Mouse (Mus musculus) urinary bladder, adult 2 months (tissue): ENCODE data around the gene Arl4d. TPM values are rescaled to one million over a fixed set of nuclear protein-coding genes. Genes with fewer than 3 reads are reported as not detected.
"Not testable (repeated sequence)": the region's sequence is repeated elsewhere in the genome, so short reads cannot be mapped to it uniquely, and the experiment has no call there.

ENCODE experiments used
- DNase-seq: peaks from one replicate; pipeline ENCODE4 v3.0.0; 2022; ENCODE audit warnings: low spot score
- polyA plus RNA-seq: library from polyadenylated mRNA; depleted of rRNA; stranded (reverse); fragments of >200 nt; gene quantifications from 2 replicates; pipeline ENCODE4 v1.2.3, GENCODE M21; 2012; rRNA removed

Gene Arl4d
- 41.9 and 52.2 TPM in 2 replicates for polyA plus RNA-seq

DNA sequence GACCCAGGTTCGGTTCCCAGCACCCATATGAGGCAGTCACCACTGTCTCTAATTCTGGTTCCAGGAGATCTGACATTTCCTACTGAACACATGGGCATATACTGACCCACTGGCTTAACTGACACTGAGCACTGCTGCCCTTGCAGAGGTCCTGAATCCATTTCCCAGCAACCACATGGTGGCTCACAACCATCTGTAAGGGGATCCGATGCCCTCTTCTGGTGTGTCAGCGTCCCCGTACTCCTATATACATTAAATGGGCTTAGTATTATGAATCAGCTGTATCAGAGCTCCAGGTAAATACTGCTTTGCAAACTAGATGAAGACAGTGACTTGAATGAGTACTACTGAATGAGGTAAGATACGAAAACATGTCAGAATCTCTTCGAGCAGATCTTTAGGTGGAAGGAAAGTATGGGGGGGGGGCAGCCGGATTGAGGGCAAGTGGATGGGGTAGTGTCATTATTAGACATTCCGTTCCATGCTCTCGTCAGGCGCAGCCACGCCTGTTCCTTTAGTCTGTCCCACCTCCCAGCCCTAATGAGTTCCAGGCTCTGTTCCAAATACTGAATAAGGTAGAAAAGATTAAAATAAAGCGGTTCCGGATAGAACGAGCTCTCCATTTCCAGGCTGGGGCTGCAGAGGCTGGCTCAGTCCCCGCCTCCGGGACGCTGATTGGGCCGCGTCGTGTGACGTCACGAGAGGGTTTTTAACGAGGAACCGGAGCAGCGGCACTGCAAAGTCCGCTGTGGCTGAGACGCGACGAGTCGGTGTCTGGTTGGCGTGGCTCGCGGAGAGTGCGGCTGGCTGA lies at the start of gene Arl4d:
Arl4d (plus strand) TSS at position 717 of the 811 bp plus-strand sequence.
- peak; percentile 92 for DNase-seq

GRCm38 (mm10) chr11:101616104-101616503 lies 49.2 kb upstream of the Arl4d start:
- DNase-seq: no peak

GRCm38 (mm10) chr11:101616948-101617767 lies 48.2 kb upstream of the Arl4d start:
- no peak for DNase-seq

DNA sequence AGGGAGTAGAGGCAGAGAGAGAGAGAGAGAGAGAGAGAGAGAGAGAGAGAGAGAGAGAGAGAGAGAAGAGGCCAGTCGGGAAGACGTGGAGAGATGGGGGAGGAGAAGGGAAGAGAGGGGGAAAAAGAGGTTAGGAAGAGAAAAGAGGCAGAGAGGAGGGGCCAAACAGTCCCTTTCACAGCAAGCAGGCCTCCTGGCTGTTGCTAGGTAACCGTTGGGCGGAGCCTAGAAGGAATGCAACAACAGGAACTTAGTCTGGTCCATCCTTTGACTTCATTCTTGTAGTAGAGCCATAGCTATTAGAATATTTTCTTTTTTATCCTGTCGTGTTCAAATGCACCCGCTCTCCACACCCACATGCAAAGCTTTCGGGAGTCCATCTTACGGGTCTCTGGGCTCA lies 47.5 kb upstream of the Arl4d start:
- DNase-seq: no peak

DNA sequence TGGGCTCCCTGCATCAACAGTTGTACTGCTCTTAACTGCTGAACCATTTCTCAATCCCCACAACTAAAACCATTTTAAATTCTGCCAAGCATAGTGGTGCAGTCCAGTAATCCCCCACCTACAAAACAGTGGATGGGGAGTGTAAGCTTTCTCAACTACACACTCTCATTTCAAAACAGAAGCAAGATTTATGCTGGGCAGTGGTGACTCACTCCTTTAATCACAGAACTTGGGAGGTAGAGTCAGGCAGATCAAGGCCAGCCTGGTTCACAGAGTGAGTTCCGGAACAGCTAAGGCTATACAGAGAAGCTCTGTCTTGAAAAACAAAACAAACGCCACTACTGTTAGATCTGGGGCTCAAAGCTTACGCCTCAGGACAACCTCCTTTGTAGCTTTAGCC lies 46.7 kb upstream of the Arl4d start:
- DNase-seq: no peak

DNA sequence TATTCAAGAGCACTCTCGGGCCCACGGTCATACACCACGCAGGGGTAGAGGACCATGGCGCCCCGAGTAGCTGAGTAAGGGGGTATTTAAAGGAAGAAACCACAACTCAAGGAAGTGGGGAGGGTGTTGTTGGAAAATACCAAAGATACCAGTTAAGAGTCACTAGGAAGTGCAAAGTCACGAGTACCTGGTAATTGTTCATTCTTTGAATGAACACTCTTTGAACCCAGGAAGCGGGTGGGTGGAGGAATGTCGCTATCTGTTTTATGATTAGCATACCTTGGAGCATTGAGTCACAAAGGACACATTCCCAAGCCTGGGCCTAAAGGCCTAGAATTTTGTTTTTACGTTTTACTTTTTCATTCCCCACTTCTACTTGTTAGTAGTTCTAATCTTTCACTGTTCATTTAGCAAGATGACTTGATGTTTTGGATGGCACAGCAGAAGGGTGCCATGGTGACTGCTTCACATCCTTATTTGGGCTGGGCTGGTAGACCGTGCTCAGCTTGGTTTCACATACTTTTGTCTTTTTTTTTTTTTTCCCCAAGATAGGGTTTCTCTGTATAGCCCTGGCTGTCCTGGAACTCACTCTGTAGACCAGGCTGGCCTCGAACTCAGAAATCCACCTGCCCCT lies 45.2 kb upstream of the Arl4d start:
- DNase-seq: not testable (repeated sequence)

DNA sequence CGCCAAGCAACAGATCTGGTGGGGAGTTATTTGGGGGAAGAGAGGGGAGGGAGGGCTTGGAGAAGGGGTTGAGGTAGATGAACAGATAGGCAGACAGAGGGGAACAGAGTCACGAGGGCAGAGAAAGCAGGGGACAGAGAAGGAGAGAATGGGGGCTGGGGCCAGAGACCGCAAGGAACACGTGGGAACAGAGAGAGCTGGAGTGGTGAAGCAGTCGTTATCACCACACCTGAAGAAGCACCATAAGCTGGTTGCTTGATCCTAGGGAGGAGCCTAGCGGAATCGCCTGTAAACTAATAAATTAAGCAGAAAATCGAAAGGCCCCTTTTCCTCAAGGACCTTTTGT lies 38.7 kb upstream of the Arl4d start:
- no peak for DNase-seq

- peak; percentile 63 for DNase-seq
Measured at GRCm38 (mm10) chr11:101626995-101627856, 38.1 kb upstream of the Arl4d start, which contains the start of gene Rdm1. Gene Rdm1 (plus strand): TSS chr11:101627195.

- peak; percentile 84 for DNase-seq
Measured at GRCm38 (mm10) chr11:101627857-101628559, 37.3 kb upstream of the Arl4d start.

DNA sequence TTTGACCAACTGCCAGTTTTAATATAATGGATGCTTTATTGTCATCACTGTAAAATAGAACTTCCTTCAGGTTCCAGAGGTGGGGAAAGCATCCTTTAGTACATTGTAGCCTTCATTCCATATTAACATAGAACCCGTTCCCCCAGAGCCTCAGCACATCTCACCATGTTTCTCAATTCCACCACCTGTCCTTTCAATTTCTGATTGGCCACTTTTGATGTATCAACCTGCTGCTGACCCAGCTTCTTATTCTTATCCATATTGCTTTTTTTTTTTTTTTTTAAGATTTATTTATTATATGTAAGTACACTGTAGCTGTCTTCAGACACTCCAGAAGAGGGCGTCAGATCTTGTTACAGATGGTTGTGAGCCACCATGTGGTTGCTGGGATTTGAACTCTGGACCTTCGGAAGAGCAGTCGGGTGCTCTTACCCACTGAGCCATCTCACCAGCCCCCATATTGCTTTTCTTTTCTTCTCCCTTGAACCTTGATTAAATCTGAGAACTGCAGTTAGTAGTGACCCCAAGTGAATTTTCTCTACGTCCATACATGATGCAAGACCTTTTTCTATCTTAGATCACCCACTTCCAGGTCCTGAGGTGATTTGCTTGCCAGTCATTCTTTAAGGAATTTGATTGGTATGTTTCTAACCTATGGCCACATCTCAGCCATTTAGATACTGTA lies 36.5 kb upstream of the Arl4d start:
- not testable (repeated sequence) for DNase-seq

DNA sequence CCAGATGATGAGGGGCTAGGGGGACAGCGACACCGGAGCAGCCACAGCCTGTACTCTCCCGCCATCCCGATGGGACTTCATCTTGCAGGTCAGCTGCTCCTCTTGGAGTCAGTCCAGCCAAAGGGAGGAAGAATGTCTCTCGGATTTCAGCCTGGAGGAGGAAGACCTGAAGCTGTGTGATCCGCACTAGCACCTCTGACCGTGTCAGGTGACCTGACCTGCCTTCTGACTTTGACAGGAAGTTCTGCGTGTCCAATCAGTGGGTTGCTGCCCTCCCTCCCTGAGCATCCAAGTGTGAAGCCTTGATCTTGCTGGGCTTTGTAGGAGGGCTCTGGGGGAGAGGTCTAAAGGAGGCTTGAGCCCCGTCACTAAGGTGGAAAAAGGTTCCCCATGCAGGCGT lies 29.7 kb upstream of the Arl4d start:
- DNase-seq: no peak

- no peak for DNase-seq
Measured at GRCm38 (mm10) chr11:101639761-101640160, 25.6 kb upstream of the Arl4d start.

GRCm38 (mm10) chr11:101640857-101641709 lies 24.3 kb upstream of the Arl4d start:
- DNase-seq: peak; percentile 62

DNA sequence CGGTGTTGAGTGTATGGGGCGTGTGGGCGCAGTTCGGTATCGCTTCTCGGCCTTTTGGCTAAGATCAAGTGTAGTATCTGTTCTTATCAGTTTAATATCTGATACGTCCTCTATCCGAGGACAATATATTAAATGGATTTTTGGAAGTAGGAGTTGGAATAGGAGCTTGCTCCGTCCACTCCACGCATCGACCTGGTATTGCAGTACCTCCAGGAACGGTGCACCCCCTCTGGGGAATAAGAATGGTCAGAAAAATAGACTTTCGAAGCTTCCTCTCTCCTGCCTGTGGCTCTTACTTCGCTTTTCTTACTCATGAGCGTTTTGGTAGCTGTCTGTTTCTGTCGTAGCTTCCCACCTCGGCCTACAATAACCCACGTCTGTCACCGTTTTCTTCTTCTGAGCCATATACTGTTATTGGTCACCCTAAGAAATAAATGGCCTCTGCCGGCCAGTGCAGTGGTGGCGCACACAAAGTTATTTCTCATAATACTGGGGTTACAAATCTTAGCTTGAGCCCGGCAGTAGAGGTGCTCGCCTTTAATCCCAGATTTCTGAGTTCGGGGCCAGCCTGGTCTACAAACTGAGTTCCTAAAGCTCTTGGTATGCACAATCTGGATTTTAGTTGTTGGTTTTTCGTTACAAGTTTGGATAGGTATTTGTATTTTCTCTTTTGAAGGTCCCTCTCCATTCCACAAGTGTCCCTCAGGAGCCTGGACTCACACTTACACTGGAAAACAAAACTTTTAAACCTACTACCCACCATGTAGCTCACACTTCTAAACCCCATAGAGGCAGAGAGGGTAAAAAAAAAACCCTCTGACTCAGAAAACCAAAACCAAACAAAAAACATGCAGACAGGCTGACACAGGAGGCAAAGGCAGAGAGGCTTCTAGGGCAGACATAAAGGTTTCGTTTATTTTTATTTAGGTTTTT lies 23.4 kb upstream of the Arl4d start:
- DNase-seq: not testable (repeated sequence)

- DNase-seq: no peak
Measured at GRCm38 (mm10) chr11:101642931-101643330, 22.4 kb upstream of the Arl4d start.

DNA sequence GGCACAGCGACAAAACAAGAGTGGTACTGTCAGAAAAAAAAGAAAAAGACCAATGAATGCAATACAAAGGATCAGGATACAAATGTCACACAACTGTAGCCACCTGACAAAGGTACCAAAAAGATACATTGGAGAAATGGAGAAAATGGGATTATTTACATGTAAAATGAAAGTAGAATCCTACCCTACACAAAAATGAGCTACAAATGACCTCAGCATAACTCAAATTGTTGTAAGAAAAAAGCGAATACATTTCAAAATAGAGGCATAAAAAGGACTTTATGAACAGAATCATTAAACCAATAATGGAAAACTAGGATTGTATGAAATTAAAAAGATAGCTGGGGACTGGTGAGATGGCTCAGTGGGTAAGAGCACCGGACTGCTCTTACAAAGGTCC lies 20.8 kb upstream of the Arl4d start:
- no peak for DNase-seq

DNA sequence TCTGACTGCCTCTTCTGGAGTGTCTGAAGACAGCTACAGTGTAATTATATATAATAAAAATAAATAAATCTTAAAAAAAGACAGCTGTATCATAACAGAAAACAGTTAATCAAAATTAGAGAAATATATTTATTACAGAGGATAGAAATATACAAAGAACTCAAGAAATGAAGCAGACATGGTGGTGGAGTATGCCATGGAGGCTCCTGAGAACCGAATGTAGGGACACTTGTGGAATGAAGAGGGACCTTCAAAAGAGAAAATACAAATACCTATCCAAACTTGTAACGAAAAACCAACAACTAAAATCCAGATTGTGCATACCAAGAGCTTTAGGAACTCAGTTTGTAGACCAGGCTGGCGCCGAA lies 20.3 kb upstream of the Arl4d start:
- not testable (repeated sequence) for DNase-seq
